Mouse (Mus musculus): ENCODE measurements around the gene Cd36.

- TF ChIP-seq POLR2A (IDR thresholded peaks at IDR 0.05; ENCODE audit: borderline replicate concordance, insufficient read depth, low read length) (no peak), CTCF (IDR thresholded peaks at IDR 0.05; ENCODE audit: borderline replicate concordance, insufficient read depth, low read depth, low read length) (no peak)
Measured at GRCm38 (mm10) chr5:17739805-17740204, 148.8 kb downstream of the Cd36 start.
